Mouse (Mus musculus) heart, embryonic 14.5 days (tissue): Measurements from ENCODE around the gene Dock8. TPM values are rescaled to one million over a fixed set of nuclear protein-coding genes. Genes with fewer than 3 reads are reported as not detected.

ENCODE experiments used
- ATAC-seq: fragments of 200-750 bp; cut with Nextera tagmentation; 2 replicates; pipeline ENCODE4 v1.8.0; 2017; ENCODE audit warnings: low read depth, moderate TSS enrichment; ENCODE audit not compliant: insufficient number of reproducible peaks, insufficient read depth, low FRiP score
- H3K27ac ChIP-seq, 2 experiments: fragments of 200-500 bp in 1 of 2; fragments of 300-500 bp in 1 of 2; sonication (generic) in 1 of 2; replicated peaks in 1 of 2; 2 replicates each; pipeline ENCODE4 v1.5.1; 2012 to 2014; ENCODE audit warnings: low read depth in 2 of 2, low read length in 2 of 2, control low read depth in 1 of 2, mild to moderate bottlenecking in 1 of 2, mixed read lengths in 1 of 2; ENCODE audit not compliant: control insufficient read depth in 1 of 2, insufficient read depth in 1 of 2
- H3K27me3 ChIP-seq: fragments of 300-500 bp; sonication (generic); 2 replicates; pipeline ENCODE4 v1.6.1; 2014; ENCODE audit warnings: mild to moderate bottlenecking, low read length, control low read depth; ENCODE audit not compliant: control insufficient read depth, insufficient read depth
- H3K36me3 ChIP-seq: fragments of 300-500 bp; sonication (generic); 2 replicates; pipeline ENCODE4 v1.6.1; 2014; ENCODE audit warnings: mild to moderate bottlenecking, control low read depth, low read length, mixed read lengths; ENCODE audit not compliant: control insufficient read depth, insufficient read depth
- H3K4me1 ChIP-seq, 2 experiments: fragments of 200-500 bp in 1 of 2; fragments of 300-500 bp in 1 of 2; sonication (generic) in 1 of 2; 2 replicates each; pipeline ENCODE4 v1.6.1; 2012 to 2014; ENCODE audit warnings: low read length in 2 of 2, control low read depth in 1 of 2, mixed read lengths in 1 of 2; ENCODE audit not compliant: control insufficient read depth in 2 of 2, insufficient read depth in 2 of 2
- H3K4me2 ChIP-seq: fragments of 300-500 bp; sonication (generic); 2 replicates; pipeline ENCODE4 v1.6.1; 2014; ENCODE audit warnings: mild to moderate bottlenecking, low read length
- H3K4me3 ChIP-seq, 2 experiments: fragments of 200-500 bp in 1 of 2; fragments of 300-500 bp in 1 of 2; sonication (generic) in 1 of 2; 2 replicates each; pipeline ENCODE4 v1.5.1; 2012 to 2014; ENCODE audit warnings: low read length in 2 of 2, mild to moderate bottlenecking in 2 of 2, control low read depth in 1 of 2, low read depth in 1 of 2, moderate library complexity in 1 of 2; ENCODE audit not compliant: control insufficient read depth in 1 of 2, insufficient read depth in 1 of 2
- H3K9ac ChIP-seq: fragments of 300-500 bp; sonication (generic); 2 replicates; pipeline ENCODE4 v1.6.1; 2014; ENCODE audit warnings: mild to moderate bottlenecking, low read length
- H3K9me3 ChIP-seq: fragments of 300-500 bp; sonication (generic); 2 replicates; pipeline ENCODE4 v1.6.1; 2016; ENCODE audit warnings: low read length, control low read depth; ENCODE audit not compliant: control insufficient read depth
- WGBS: fragments of 180-500 bp; shearing (Covaris S2); extraction: QIAGEN DNeasy Blood & Tissue Kit; methylation state at CpG from one replicate; pipeline ENCODE4 v1.1.7; 2014; 5-methylcytosine and 5-hydroxymethylcytosine counted together
- polyA plus RNA-seq: library from polyadenylated mRNA; unstranded; fragments of >200 nt; fragmentation: Nextera tagmentation; extraction: Ambion mirVana; gene quantifications from 2 replicates; pipeline ENCODE4 v1.2.1, GENCODE M21; 2014

The Dock8 gene
- polyA plus RNA-seq, 1 experiment from 2014 or later = 4.6 TPM

DNA sequence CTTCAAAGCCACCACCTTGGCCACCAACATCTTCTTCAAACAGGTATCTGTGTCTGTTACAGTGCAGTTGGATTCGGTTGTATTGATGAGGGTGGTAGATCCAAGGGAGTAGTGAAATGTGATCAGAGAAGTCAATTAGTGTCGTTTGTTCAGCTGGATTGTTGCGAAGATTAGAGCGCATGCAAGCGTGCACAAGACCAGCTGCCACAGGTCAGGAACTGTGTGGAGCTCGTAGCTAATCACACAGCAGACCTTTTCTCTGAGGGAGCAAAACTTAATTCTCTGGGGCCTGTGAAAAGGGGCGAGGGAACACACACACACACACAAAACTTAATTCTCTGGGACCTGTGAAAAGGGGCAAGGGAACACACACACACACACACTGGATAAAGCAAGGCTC lies 98.2 kb downstream of the Dock8 start:
- ATAC-seq = no peak
- WGBS = 64% methylated on average over 7 of the region's 7 CpGs
- Histone ChIP-seq H3K27me3 (no peaks in the 10 kb centered on the region), H3K4me2 (no peak overlapping the region), H3K27ac (no peak overlapping the region), H3K9ac (no peak overlapping the region), H3K4me1 (peaks cover 6 to 22% of the 10 kb centered on the region in 2 experiments; a peak in 3 of 4 replicates), H3K9me3 (no peaks in the 10 kb centered on the region), H3K4me3 (no peak overlapping the region), H3K36me3 (no peaks in the 10 kb centered on the region)

DNA sequence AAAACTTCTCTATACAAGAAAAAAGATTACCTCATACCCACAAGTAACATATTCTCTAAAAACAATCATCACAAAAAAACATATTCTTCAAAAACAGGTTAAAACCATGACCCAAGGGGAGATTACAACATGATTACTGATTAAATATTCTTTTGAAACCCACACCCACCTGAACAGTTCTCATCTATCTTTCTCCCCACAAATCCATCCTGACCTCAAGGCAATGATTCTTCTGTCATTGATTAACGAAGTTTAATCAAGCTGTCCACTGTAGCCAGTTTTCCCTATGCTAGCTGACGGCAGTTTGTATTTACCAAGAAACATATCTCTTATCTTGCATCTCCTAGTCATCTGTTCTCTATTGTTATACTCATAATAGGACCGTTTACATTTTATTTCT lies 98.6 kb downstream of the Dock8 start:
- ATAC-seq = no peak
- Histone ChIP-seq H3K4me2 (no peak overlapping the region), H3K4me3 (no peak overlapping the region), H3K9ac (no peak overlapping the region), H3K27me3 (no peaks in the 10 kb centered on the region), H3K9me3 (no peaks in the 10 kb centered on the region), H3K27ac (no peak overlapping the region), H3K36me3 (no peaks in the 10 kb centered on the region), H3K4me1 (peaks cover 6 to 22% of the 10 kb centered on the region in 2 experiments; a peak in 3 of 4 replicates)
- 86% methylated on average over 3 of the region's 3 CpGs for WGBS

DNA sequence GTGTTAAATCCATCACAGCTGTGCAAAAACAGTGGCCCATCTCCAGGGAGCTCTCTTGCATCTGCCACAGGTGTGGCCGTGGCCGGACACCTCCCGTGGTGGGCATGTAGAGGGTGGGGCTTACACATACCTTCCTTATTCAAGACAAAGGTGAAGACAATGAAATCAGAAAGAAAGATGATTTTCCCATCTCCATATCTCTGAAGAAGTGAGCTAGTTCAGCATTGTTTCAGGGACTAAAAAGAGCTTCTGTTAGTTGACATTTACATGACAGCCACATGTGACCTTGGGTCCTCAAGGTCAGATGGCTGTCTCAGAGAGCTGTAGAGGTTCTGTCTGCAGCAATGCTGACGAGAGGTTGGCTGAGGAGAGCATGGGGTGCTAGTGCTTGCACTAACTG lies 99.6 kb downstream of the Dock8 start:
- Histone ChIP-seq H3K36me3 (no peaks in the 10 kb centered on the region), H3K27me3 (no peaks in the 10 kb centered on the region), H3K27ac (no peak overlapping the region), H3K4me3 (no peak overlapping the region), H3K9me3 (no peaks in the 10 kb centered on the region), H3K4me1 (peaks cover 6 to 22% of the 10 kb centered on the region in 2 experiments; a peak in 3 of 4 replicates), H3K9ac (no peak overlapping the region), H3K4me2 (no peak overlapping the region)
- no peak for ATAC-seq
- WGBS = 79% methylated on average over 4 of the region's 4 CpGs

- Histone ChIP-seq H3K4me2 (no peak overlapping the region), H3K9ac (no peak overlapping the region), H3K27me3 (no peaks in the 10 kb centered on the region), H3K9me3 (no peaks in the 10 kb centered on the region), H3K36me3 (no peaks in the 10 kb centered on the region), H3K27ac (no peak overlapping the region), H3K4me3 (no peak overlapping the region), H3K4me1 (peaks cover 4 to 5% of the 10 kb centered on the region in 2 experiments; a peak in 3 of 4 replicates)
- no peak for ATAC-seq
- 57% methylated on average over 9 of the region's 9 CpGs for WGBS
These were observed 106.3 kb downstream of the Dock8 start for GRCm38 (mm10) chr19:25105682-25106081.

- no peak overlapping the region for H3K27ac ChIP-seq
- no peak overlapping the region for H3K9ac ChIP-seq
- H3K36me3 ChIP-seq = no peaks in the 10 kb centered on the region
- H3K4me2 ChIP-seq = no peak overlapping the region
- peaks cover 4 to 5% of the 10 kb centered on the region in 2 experiments; a peak in 3 of 4 replicates for H3K4me1 ChIP-seq
- no peaks in the 10 kb centered on the region for H3K9me3 ChIP-seq
- H3K4me3 ChIP-seq = no peak overlapping the region
- WGBS = 86% methylated on average over 8 of the region's 8 CpGs
- ATAC-seq = no peak
- no peaks in the 10 kb centered on the region for H3K27me3 ChIP-seq
These were observed 107.0 kb downstream of the Dock8 start for GRCm38 (mm10) chr19:25106315-25106714.

DNA sequence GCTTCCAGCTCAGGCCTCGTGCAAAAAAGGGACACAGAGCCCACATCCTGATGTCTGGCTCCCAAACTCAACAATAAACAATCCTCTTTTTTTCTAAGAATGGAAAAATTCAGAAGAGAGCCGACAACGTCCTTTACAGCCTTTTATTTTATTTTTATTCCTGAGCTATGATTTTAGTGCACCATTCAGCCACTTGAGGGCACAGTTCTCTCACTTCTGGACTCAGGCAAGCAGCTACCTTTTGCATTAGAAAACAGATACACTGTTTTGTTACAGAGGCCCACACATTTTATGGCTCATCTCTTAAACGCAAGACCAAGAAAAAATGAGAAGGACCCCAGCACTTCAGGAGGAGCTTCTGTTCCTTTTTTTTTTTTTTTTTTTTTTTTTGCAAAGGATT lies 108.1 kb downstream of the Dock8 start:
- Histone ChIP-seq H3K4me2 (no peak overlapping the region), H3K4me3 (no peak overlapping the region), H3K27me3 (no peaks in the 10 kb centered on the region), H3K27ac (no peak overlapping the region), H3K36me3 (no peaks in the 10 kb centered on the region), H3K9ac (no peak overlapping the region), H3K4me1 (peaks cover 8 to 10% of the 10 kb centered on the region in 2 experiments; a peak in 3 of 4 replicates), H3K9me3 (no peaks in the 10 kb centered on the region)
- no peak for ATAC-seq
- 31% methylated on average over 4 of the region's 4 CpGs for WGBS

- peak; percentile 56 for ATAC-seq
- 43% methylated on average over 18 of the region's 18 CpGs for WGBS
- no peak overlapping the region for H3K4me3 ChIP-seq
- no peak overlapping the region for H3K9ac ChIP-seq
- H3K27me3 ChIP-seq = no peaks in the 10 kb centered on the region
- peaks cover 6 to 10% of the 10 kb centered on the region in 2 experiments; a peak in 3 of 4 replicates for H3K4me1 ChIP-seq
- H3K27ac ChIP-seq = no peak overlapping the region
- peak overlapping the region; percentile 24 for H3K4me2 ChIP-seq
- no peaks in the 10 kb centered on the region for H3K9me3 ChIP-seq
- H3K36me3 ChIP-seq = no peaks in the 10 kb centered on the region
These were observed 112.4 kb downstream of the Dock8 start for GRCm38 (mm10) chr19:25111591-25112233.

GRCm38 (mm10) chr19:25116981-25117380 lies 117.6 kb downstream of the Dock8 start:
- Histone ChIP-seq H3K4me1 (peaks cover 0 to 4% of the 10 kb centered on the region in 2 experiments; a peak in 2 of 4 replicates), H3K9me3 (no peaks in the 10 kb centered on the region), H3K9ac (no peak overlapping the region), H3K36me3 (no peaks in the 10 kb centered on the region), H3K27me3 (no peaks in the 10 kb centered on the region), H3K4me2 (no peak overlapping the region), H3K4me3 (no peak overlapping the region), H3K27ac (no peak overlapping the region)
- WGBS = 60% methylated on average over 2 of the region's 2 CpGs
- ATAC-seq = no peak
